Mouse (Mus musculus): ENCODE results near the gene Ndufa4l2. TPM values are rescaled to one million over a fixed set of nuclear protein-coding genes. Genes with fewer than 3 reads are reported as not detected.

Ndufa4l2 gene
- polyA plus RNA-seq, 1 experiment from 2014 or later, result 57.8 TPM

DNA sequence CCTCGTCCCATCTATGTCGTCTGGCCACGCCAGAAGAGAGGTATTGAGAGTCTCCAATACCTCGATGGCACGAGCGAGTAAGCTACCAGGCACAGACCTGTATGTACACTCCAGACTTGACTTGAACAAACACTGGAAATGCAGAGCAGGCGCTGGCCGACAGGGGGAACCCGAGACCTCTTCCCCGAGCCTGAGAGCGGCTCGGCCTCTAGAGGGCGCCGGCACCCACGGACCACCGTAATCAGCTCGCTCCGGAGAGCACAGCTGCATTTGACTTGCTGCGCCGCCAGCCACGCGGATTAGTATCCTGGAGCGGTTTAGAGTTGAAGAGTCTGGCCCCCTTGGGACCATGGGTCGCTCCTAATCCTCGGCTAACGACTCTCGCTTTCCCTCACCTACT, 2.0 kb upstream of the Ndufa4l2 start:
- no peak overlapping the region for H3K9ac ChIP-seq (ENCODE audit: low read depth, low read length)

DNA sequence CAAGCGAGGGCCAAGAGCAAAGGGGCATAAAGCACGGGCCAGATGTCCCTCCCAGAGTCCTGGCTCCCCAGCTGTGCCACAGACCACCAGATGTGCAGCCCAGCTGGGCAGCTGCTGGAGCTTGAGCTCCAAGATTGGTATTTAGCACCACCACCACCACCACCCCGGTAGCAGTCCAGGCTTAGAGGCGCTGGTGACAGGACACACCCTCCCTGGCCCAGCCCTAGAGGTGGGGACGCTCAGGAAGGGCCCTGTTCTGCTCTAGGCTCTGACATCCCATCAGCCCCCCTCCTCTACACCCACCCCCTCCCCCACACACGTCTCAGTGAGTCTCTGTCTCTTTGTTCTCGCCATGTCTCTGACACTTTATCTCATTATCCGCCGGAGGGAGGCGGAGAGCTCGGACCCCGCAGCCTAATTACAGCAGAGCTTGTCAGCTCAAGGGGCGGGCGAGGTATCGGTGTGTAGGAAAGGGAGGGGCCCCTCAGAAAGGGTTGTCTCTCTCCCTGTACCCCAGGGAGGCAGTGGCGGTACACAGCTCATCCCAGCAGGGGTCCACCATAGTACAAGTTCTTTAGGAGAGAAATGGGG, 1.2 kb upstream of the Ndufa4l2 start:
- no peak for TF ChIP-seq CTCF (IDR thresholded peaks at IDR 0.05; ENCODE audit: low read depth)
- 3% methylated on average over 16 of the region's 16 CpGs for WGBS
- 0 out of 2 replicates have a peak, but pooled peaks cover 8% of the 10 kb centered on the region for H3K36me3 ChIP-seq (ENCODE audit: insufficient read depth, low read length)
- no peaks in the 10 kb centered on the region for H3K9me3 ChIP-seq (replicated peaks; ENCODE audit: low read length)
- peak overlapping the region; percentile 15; the same call in 1 of the 2 replicates for H3K4me3 ChIP-seq (replicated peaks; ENCODE audit: low read depth, low read length)
- no peak overlapping the region for H3K27ac ChIP-seq
- H3K4me2 ChIP-seq (ENCODE audit: low read length), result peak overlapping the region; percentile 83
- ATAC-seq (replicated peaks; ENCODE audit: low FRiP score, low read depth) (no peak), DNase-seq (ENCODE audit: low spot score) (no peak)
- no peak overlapping the region for H3K9ac ChIP-seq (ENCODE audit: low read depth, low read length)
- H3K27me3 ChIP-seq (ENCODE audit: insufficient read depth, low read length), result peaks cover 49% of the 10 kb centered on the region
- peaks cover 38% of the 10 kb centered on the region for H3K4me1 ChIP-seq (replicated peaks; ENCODE audit: insufficient read depth, low read length)

More for the DNA sequence above, 2.0 kb upstream of the Ndufa4l2 start:
- no peak overlapping the region for H3K27ac ChIP-seq
- H3K36me3 ChIP-seq (ENCODE audit: insufficient read depth, low read length), result 0 out of 2 replicates have a peak, but pooled peaks cover 2% of the 10 kb centered on the region
- no peaks in the 10 kb centered on the region for H3K9me3 ChIP-seq (replicated peaks; ENCODE audit: low read length)
- WGBS, result under 1% methylated on average over 27 of the region's 27 CpGs
- H3K27me3 ChIP-seq (ENCODE audit: insufficient read depth, low read length), result peaks cover 49% of the 10 kb centered on the region
- H3K4me3 ChIP-seq (replicated peaks; ENCODE audit: low read depth, low read length), result 0 out of 2 replicates have a peak overlapping the region, but pooled peaks have one; percentile 44
- H3K4me2 ChIP-seq (ENCODE audit: low read length), result peak overlapping the region; percentile 83
- peak; percentile 22 for ATAC-seq (replicated peaks; ENCODE audit: low FRiP score, low read depth)
- peak; percentile 94 for DNase-seq (ENCODE audit: low spot score)
- peak; percentile 100 for TF ChIP-seq CTCF (IDR thresholded peaks at IDR 0.05; ENCODE audit: low read depth)
- peaks cover 41% of the 10 kb centered on the region for H3K4me1 ChIP-seq (replicated peaks; ENCODE audit: insufficient read depth, low read length)

DNA sequence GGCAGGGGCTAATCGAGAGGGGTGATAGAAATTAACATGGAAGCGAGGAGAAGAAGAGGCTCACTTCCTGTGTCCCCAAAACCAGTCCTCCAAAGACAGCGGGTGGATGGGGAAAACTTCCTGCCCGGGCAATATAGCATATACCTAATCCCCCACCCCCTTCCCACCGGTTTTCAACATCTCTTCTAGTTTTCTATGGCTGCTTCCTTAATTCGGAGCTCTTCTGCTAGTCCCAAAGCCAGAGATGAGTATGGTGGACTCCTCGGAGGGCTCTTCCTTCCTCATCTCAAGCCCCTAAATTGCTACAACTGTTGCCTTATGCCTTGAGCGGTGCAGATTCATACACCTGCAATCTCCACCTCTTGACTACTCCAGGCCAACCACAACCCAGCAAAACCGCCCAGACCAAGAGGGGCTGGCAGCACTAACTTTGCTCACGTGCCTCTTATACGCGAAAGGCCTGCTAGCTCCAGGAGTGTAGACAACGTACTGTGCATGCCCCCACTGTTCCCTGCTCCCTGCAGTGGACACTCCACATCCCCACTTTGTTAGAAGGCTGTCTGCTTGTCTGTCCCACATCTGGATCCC, 562 bp upstream of the Ndufa4l2 start:
- WGBS, result 18% methylated on average over 13 of the region's 13 CpGs
- no peak overlapping the region for H3K9ac ChIP-seq (ENCODE audit: low read depth, low read length)
- DNase-seq (ENCODE audit: low spot score), result no peak
- H3K36me3 ChIP-seq (ENCODE audit: insufficient read depth, low read length), result peaks cover 14% of the 10 kb centered on the region; the same call in 1 of the 2 replicates
- peaks cover 38% of the 10 kb centered on the region for H3K4me1 ChIP-seq (replicated peaks; ENCODE audit: insufficient read depth, low read length)
- TF ChIP-seq CTCF (IDR thresholded peaks at IDR 0.05; ENCODE audit: low read depth), result no peak
- no peaks in the 10 kb centered on the region for H3K9me3 ChIP-seq (replicated peaks; ENCODE audit: low read length)
- H3K4me2 ChIP-seq (ENCODE audit: low read length), result 0 out of 2 replicates have a peak overlapping the region, but pooled peaks have one; percentile 83
- ATAC-seq (replicated peaks; ENCODE audit: low FRiP score, low read depth), result no peak
- H3K27ac ChIP-seq, result no peak overlapping the region
- H3K27me3 ChIP-seq (ENCODE audit: insufficient read depth, low read length), result peaks cover 44% of the 10 kb centered on the region
- peak overlapping the region; percentile 28; the same call in 1 of the 2 replicates for H3K4me3 ChIP-seq (replicated peaks; ENCODE audit: low read depth, low read length)

DNA sequence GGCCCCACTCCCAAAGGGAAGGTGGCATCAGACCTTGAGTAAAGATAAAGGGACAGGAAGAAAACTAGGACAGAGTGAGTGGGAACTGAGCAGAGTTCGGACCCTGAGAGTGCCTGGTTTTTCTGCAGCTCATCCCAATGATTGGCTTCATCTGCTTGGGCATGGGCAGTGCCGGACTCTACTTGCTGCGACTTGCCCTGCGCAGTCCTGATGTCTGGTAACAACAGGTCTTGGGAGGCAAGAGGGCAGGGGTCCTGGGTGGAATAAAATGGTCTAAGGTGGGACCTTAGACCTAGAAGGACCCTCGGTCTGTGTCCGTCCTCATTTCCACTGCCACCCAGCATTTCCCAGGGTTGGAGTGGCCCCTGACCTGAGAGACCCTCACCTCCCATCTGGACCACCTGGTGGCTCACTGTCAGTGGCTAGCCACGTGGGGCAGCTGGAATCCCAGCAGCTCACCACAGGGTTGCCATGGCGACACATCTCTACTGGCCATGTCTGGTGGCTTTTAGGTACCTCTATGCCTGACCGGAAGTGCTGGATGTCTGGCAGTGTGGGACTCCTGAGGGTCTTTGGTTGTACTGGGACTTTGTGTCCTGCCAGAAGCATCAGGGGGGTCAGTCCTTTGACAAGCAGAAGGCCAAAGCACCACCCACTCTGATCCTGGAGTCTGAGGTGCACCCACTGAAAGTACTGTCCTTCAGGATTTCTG, 660 bp downstream of the Ndufa4l2 start:
- DNase-seq (ENCODE audit: low spot score) (no peak), ATAC-seq (replicated peaks; ENCODE audit: low FRiP score, low read depth) (no peak)
- WGBS, result 44% methylated on average over 9 of the region's 9 CpGs
- Histone ChIP-seq H3K4me3 (replicated peaks; ENCODE audit: low read depth, low read length) (peak overlapping the region; percentile 28), H3K9me3 (replicated peaks; ENCODE audit: low read length) (no peaks in the 10 kb centered on the region), H3K27me3 (ENCODE audit: insufficient read depth, low read length) (peaks cover 32% of the 10 kb centered on the region), H3K4me1 (replicated peaks; ENCODE audit: insufficient read depth, low read length) (peaks cover 29% of the 10 kb centered on the region), H3K4me2 (ENCODE audit: low read length) (peak overlapping the region; percentile 54), H3K9ac (ENCODE audit: low read depth, low read length) (no peak overlapping the region), H3K27ac (no peak overlapping the region), H3K36me3 (ENCODE audit: insufficient read depth, low read length) (peaks cover 18% of the 10 kb centered on the region; the same call in 1 of the 2 replicates)
- TF ChIP-seq CTCF (IDR thresholded peaks at IDR 0.05; ENCODE audit: low read depth), result no peak

DNA sequence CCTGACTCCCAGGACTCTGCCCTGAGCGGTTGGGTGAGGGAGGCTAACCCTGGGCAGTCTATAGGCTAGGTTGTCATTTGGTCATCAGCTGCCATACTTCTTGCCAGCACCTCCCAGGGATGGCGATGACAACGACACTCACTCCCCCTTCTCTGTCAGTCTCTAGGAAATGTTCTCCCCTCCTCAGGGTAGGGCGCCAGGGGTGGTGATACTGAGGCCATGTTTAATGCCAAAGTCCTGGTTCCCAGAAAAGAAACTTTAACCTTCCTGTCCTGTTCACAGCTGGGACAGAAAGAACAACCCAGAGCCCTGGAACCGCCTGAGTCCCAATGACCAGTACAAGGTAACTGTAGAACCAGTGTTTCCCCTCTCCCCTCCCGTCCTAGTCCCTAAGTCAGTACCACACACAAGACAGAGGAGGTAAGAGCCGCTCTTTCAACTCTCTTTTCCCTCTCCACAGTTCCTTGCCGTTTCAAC, 1.3 kb downstream of the Ndufa4l2 start:
- ATAC-seq (replicated peaks; ENCODE audit: low FRiP score, low read depth) (no peak), DNase-seq (ENCODE audit: low spot score) (no peak)
- TF ChIP-seq CTCF (IDR thresholded peaks at IDR 0.05; ENCODE audit: low read depth), result no peak
- Histone ChIP-seq H3K4me1 (replicated peaks; ENCODE audit: insufficient read depth, low read length) (peaks cover 32% of the 10 kb centered on the region), H3K9me3 (replicated peaks; ENCODE audit: low read length) (no peaks in the 10 kb centered on the region), H3K4me2 (ENCODE audit: low read length) (peak overlapping the region; percentile 54), H3K27ac (peak overlapping the region; percentile 65; the same call in 1 of the 2 replicates), H3K36me3 (ENCODE audit: insufficient read depth, low read length) (peaks cover 18% of the 10 kb centered on the region; the same call in 1 of the 2 replicates), H3K27me3 (ENCODE audit: insufficient read depth, low read length) (peaks cover 27% of the 10 kb centered on the region), H3K4me3 (replicated peaks; ENCODE audit: low read depth, low read length) (peak overlapping the region; percentile 3; the same call in 1 of the 2 replicates), H3K9ac (ENCODE audit: low read depth, low read length) (peak overlapping the region; percentile 42; the same call in 1 of the 2 replicates)
- 25% methylated on average over 8 of the region's 8 CpGs for WGBS

Measured in kidney, postnatal 0 days (tissue).